Mouse (Mus musculus): ENCODE results near the gene Tspan17.

Gene Tspan17

GRCm38 (mm10) chr13:54828508-54828907 lies 39.3 kb downstream of the Tspan17 start:
- TF ChIP-seq POU5F1 (IDR thresholded peaks at IDR 0.05; ENCODE audit: borderline replicate concordance, low read length): no peak
- TF ChIP-seq NANOG (IDR thresholded peaks at IDR 0.05; ENCODE audit: borderline replicate concordance, low read length): no peak
- no peak for TF ChIP-seq CTCF (conservative IDR thresholded peaks at IDR 0.05; ENCODE audit: low read length)
- Histone ChIP-seq H3K4me1 (replicated peaks; ENCODE audit: low read depth, low read length) (peaks cover 40% of the 10 kb centered on the region), H3K27me3 (ENCODE audit: insufficient read depth, low read length) (0 out of 2 replicates have a peak, but pooled peaks cover 3% of the 10 kb centered on the region), H3K36me3 (ENCODE audit: insufficient read depth, low read length) (no peaks in the 10 kb centered on the region), H3K9me3 (ENCODE audit: low read length) (no peaks in the 10 kb centered on the region), H3K4me3 (replicated peaks; ENCODE audit: low read length) (no peak overlapping the region)

- Histone ChIP-seq H3K4me1 (replicated peaks; ENCODE audit: low read depth, low read length) (peaks cover 30% of the 10 kb centered on the region), H3K4me3 (replicated peaks; ENCODE audit: low read length) (no peak overlapping the region), H3K9me3 (ENCODE audit: low read length) (no peaks in the 10 kb centered on the region), H3K27me3 (ENCODE audit: insufficient read depth, low read length) (0 out of 2 replicates have a peak, but pooled peaks cover 7% of the 10 kb centered on the region), H3K36me3 (ENCODE audit: insufficient read depth, low read length) (no peaks in the 10 kb centered on the region)
- TF ChIP-seq POU5F1 (IDR thresholded peaks at IDR 0.05; ENCODE audit: borderline replicate concordance, low read length) (no peak), CTCF (conservative IDR thresholded peaks at IDR 0.05; ENCODE audit: low read length) (no peak), NANOG (IDR thresholded peaks at IDR 0.05; ENCODE audit: borderline replicate concordance, low read length) (no peak)
These were observed 40.3 kb downstream of the Tspan17 start for GRCm38 (mm10) chr13:54829450-54829849.

GRCm38 (mm10) chr13:54836351-54837030 lies 47.3 kb downstream of the Tspan17 start:
- peaks cover 41% of the 10 kb centered on the region for H3K27me3 ChIP-seq (ENCODE audit: insufficient read depth, low read length)
- no peaks in the 10 kb centered on the region for H3K36me3 ChIP-seq (ENCODE audit: insufficient read depth, low read length)
- TF ChIP-seq CTCF (conservative IDR thresholded peaks at IDR 0.05; ENCODE audit: low read length) (no peak), NANOG (IDR thresholded peaks at IDR 0.05; ENCODE audit: borderline replicate concordance, low read length) (no peak)
- H3K4me3 ChIP-seq (replicated peaks; ENCODE audit: low read length): no peak overlapping the region
- peaks cover under 1% of the 10 kb centered on the region for H3K9me3 ChIP-seq (ENCODE audit: low read length)
- H3K4me1 ChIP-seq (replicated peaks; ENCODE audit: low read depth, low read length): peaks cover 25% of the 10 kb centered on the region

- H3K4me1 ChIP-seq (replicated peaks; ENCODE audit: low read depth, low read length): peaks cover 25% of the 10 kb centered on the region
- H3K4me3 ChIP-seq (replicated peaks; ENCODE audit: low read length): no peak overlapping the region
- no peaks in the 10 kb centered on the region for H3K36me3 ChIP-seq (ENCODE audit: insufficient read depth, low read length)
- peaks cover 6% of the 10 kb centered on the region for H3K9me3 ChIP-seq (ENCODE audit: low read length)
- peaks cover 41% of the 10 kb centered on the region for H3K27me3 ChIP-seq (ENCODE audit: insufficient read depth, low read length)
- TF ChIP-seq CTCF (conservative IDR thresholded peaks at IDR 0.05; ENCODE audit: low read length): no peak
- TF ChIP-seq POU5F1 (IDR thresholded peaks at IDR 0.05; ENCODE audit: borderline replicate concordance, low read length): no peak
- no peak for TF ChIP-seq NANOG (IDR thresholded peaks at IDR 0.05; ENCODE audit: borderline replicate concordance, low read length)
These were observed 47.9 kb downstream of the Tspan17 start for GRCm38 (mm10) chr13:54837061-54837460.

- Histone ChIP-seq H3K27me3 (ENCODE audit: insufficient read depth, low read length) (peaks cover 41% of the 10 kb centered on the region), H3K36me3 (ENCODE audit: insufficient read depth, low read length) (no peaks in the 10 kb centered on the region), H3K9me3 (ENCODE audit: low read length) (peaks cover 11% of the 10 kb centered on the region), H3K4me1 (replicated peaks; ENCODE audit: low read depth, low read length) (peaks cover 25% of the 10 kb centered on the region), H3K4me3 (replicated peaks; ENCODE audit: low read length) (no peak overlapping the region)
- TF ChIP-seq POU5F1 (IDR thresholded peaks at IDR 0.05; ENCODE audit: borderline replicate concordance, low read length) (no peak), CTCF (conservative IDR thresholded peaks at IDR 0.05; ENCODE audit: low read length) (no peak), NANOG (IDR thresholded peaks at IDR 0.05; ENCODE audit: borderline replicate concordance, low read length) (no peak)
These were observed 48.3 kb downstream of the Tspan17 start for GRCm38 (mm10) chr13:54837471-54837889.

- Histone ChIP-seq H3K9me3 (ENCODE audit: low read length) (peaks cover 14% of the 10 kb centered on the region), H3K36me3 (ENCODE audit: insufficient read depth, low read length) (no peaks in the 10 kb centered on the region), H3K4me3 (replicated peaks; ENCODE audit: low read length) (no peak overlapping the region), H3K27me3 (ENCODE audit: insufficient read depth, low read length) (peaks cover 40% of the 10 kb centered on the region), H3K4me1 (replicated peaks; ENCODE audit: low read depth, low read length) (peaks cover 25% of the 10 kb centered on the region)
- TF ChIP-seq NANOG (IDR thresholded peaks at IDR 0.05; ENCODE audit: borderline replicate concordance, low read length): no peak
- TF ChIP-seq CTCF (conservative IDR thresholded peaks at IDR 0.05; ENCODE audit: low read length): no peak
- TF ChIP-seq POU5F1 (IDR thresholded peaks at IDR 0.05; ENCODE audit: borderline replicate concordance, low read length): no peak
These were observed 49.4 kb downstream of the Tspan17 start for GRCm38 (mm10) chr13:54838540-54838939.

GRCm38 (mm10) chr13:54839211-54839610 lies 50.0 kb downstream of the Tspan17 start:
- Histone ChIP-seq H3K9me3 (ENCODE audit: low read length) (peaks cover 14% of the 10 kb centered on the region), H3K4me3 (replicated peaks; ENCODE audit: low read length) (no peak overlapping the region), H3K36me3 (ENCODE audit: insufficient read depth, low read length) (no peaks in the 10 kb centered on the region), H3K4me1 (replicated peaks; ENCODE audit: low read depth, low read length) (peaks cover 30% of the 10 kb centered on the region), H3K27me3 (ENCODE audit: insufficient read depth, low read length) (peaks cover 36% of the 10 kb centered on the region)
- TF ChIP-seq CTCF (conservative IDR thresholded peaks at IDR 0.05; ENCODE audit: low read length): no peak
- no peak for TF ChIP-seq POU5F1 (IDR thresholded peaks at IDR 0.05; ENCODE audit: borderline replicate concordance, low read length)
- TF ChIP-seq NANOG (IDR thresholded peaks at IDR 0.05; ENCODE audit: borderline replicate concordance, low read length): no peak

GRCm38 (mm10) chr13:54844579-54844978 lies 55.4 kb downstream of the Tspan17 start:
- H3K4me3 ChIP-seq (replicated peaks; ENCODE audit: low read length): no peak overlapping the region
- peaks cover 14% of the 10 kb centered on the region for H3K9me3 ChIP-seq (ENCODE audit: low read length)
- H3K4me1 ChIP-seq (replicated peaks; ENCODE audit: low read depth, low read length): 0 out of 2 replicates have a peak, but pooled peaks cover 12% of the 10 kb centered on the region
- H3K27me3 ChIP-seq (ENCODE audit: insufficient read depth, low read length): peaks cover 14% of the 10 kb centered on the region
- TF ChIP-seq POU5F1 (IDR thresholded peaks at IDR 0.05; ENCODE audit: borderline replicate concordance, low read length) (no peak), NANOG (IDR thresholded peaks at IDR 0.05; ENCODE audit: borderline replicate concordance, low read length) (no peak), CTCF (conservative IDR thresholded peaks at IDR 0.05; ENCODE audit: low read length) (no peak)
- no peaks in the 10 kb centered on the region for H3K36me3 ChIP-seq (ENCODE audit: insufficient read depth, low read length)

All from E14TG2a.4 (cell line).